Mouse (Mus musculus) ES-Bruce4 (cell line): ENCODE data around the gene Gpr6.

ENCODE experiments used
- CTCF ChIP-seq: IDR thresholded peaks from one replicate; pipeline ENCODE4 v1.8.1; 2011; ENCODE audit warnings: low read depth, low read length
- EP300 ChIP-seq: IDR thresholded peaks from 2 replicates; pipeline ENCODE4 v1.6.1; 2011; ENCODE audit warnings: low read depth, low read length; ENCODE audit not compliant: insufficient read depth
- POLR2A ChIP-seq: IDR thresholded peaks from one replicate; pipeline ENCODE4 v1.8.1; 2011; ENCODE audit warnings: low read length; ENCODE audit not compliant: insufficient read depth

GRCm38 (mm10) chr10:41098137-41098536, 26.1 kb upstream of the Gpr6 start:
- TF ChIP-seq EP300 (no peak), POLR2A (no peak), CTCF (no peak)
